Mouse (Mus musculus) limb, embryonic 12.5 days (tissue): ENCODE measurements around the gene Il10rb. TPM values are rescaled to one million over a fixed set of nuclear protein-coding genes. Genes with fewer than 3 reads are reported as not detected.
"Not testable (repeated sequence)": the region's sequence is repeated elsewhere in the genome, so short reads cannot be mapped to it uniquely, and the experiment has no call there.

Experiments used
- ATAC-seq: fragments of 200-750 bp; cut with Nextera tagmentation; 2 replicates; pipeline ENCODE4 v1.8.0; 2017; ENCODE audit warnings: low read depth, moderate TSS enrichment; ENCODE audit not compliant: insufficient number of reproducible peaks, insufficient read depth, low FRiP score, low TSS enrichment
- H3K27ac ChIP-seq: fragments of 300-500 bp; sonication (generic); 2 replicates; pipeline ENCODE4 v1.5.1; 2016; ENCODE audit warnings: mild to moderate bottlenecking, moderate library complexity
- H3K27me3 ChIP-seq: fragments of 300-500 bp; sonication (generic); 2 replicates; pipeline ENCODE4 v1.6.1; 2016; ENCODE audit warnings: mild to moderate bottlenecking, moderate library complexity
- H3K36me3 ChIP-seq: fragments of 300-500 bp; sonication (generic); 2 replicates; pipeline ENCODE4 v1.6.1; 2016; ENCODE audit warnings: mild to moderate bottlenecking, moderate library complexity
- H3K4me1 ChIP-seq: fragments of 300-500 bp; sonication (generic); replicated peaks from 2 replicates; pipeline ENCODE4 v1.6.1; 2016
- H3K4me2 ChIP-seq: fragments of 300-500 bp; sonication (generic); 2 replicates; pipeline ENCODE4 v1.6.1; 2016; ENCODE audit warnings: mild to moderate bottlenecking, moderate library complexity
- H3K4me3 ChIP-seq: fragments of 300-500 bp; sonication (generic); replicated peaks from 2 replicates; pipeline ENCODE4 v1.5.1; 2016; ENCODE audit warnings: mild to moderate bottlenecking
- H3K9ac ChIP-seq: fragments of 300-500 bp; sonication (generic); replicated peaks from 2 replicates; pipeline ENCODE4 v1.6.1; 2016; ENCODE audit warnings: mild to moderate bottlenecking, moderate library complexity
- H3K9me3 ChIP-seq: fragments of 300-500 bp; sonication (generic); 2 replicates; pipeline ENCODE4 v1.6.1; 2016; ENCODE audit warnings: mild to moderate bottlenecking, moderate library complexity
- WGBS: fragments of 180-500 bp; shearing (Covaris S2); methylation state at CpG from one replicate; pipeline ENCODE4 v1.1.7; 2016; 5-methylcytosine and 5-hydroxymethylcytosine counted together
- polyA plus RNA-seq: library from polyadenylated mRNA; unstranded; fragments of >200 nt; fragmentation: Nextera tagmentation; extraction: Ambion mirVana; gene quantifications from 2 replicates; pipeline ENCODE4 v1.2.1, GENCODE M21; 2016

The Il10rb gene
- polyA plus RNA-seq, 1 experiment from 2014 or later = 8.0 TPM

- WGBS = 94% methylated on average over 6 of the region's 6 CpGs
- H3K4me2 ChIP-seq = no peak overlapping the region
- ATAC-seq = no peak
These were observed 19.9 kb downstream of the Il10rb start for GRCm38 (mm10) chr16:91425816-91426215.

GRCm38 (mm10) chr16:91426586-91426985 lies 20.6 kb downstream of the Il10rb start:
- H3K36me3 ChIP-seq = peaks cover 4% of the 10 kb centered on the region; the same call in 1 of the 2 replicates
- no peaks in the 10 kb centered on the region for H3K9me3 ChIP-seq
- H3K4me1 ChIP-seq = no peaks in the 10 kb centered on the region; the same call in 1 of the 2 replicates
- no peak overlapping the region for H3K4me2 ChIP-seq
- no peaks in the 10 kb centered on the region for H3K27me3 ChIP-seq
- 71% methylated on average over 4 of the region's 4 CpGs for WGBS
- H3K4me3 ChIP-seq = no peak overlapping the region
- no peak overlapping the region for H3K9ac ChIP-seq
- ATAC-seq = no peak
- no peak overlapping the region for H3K27ac ChIP-seq

More at GRCm38 (mm10) chr16:91425816-91426215, 19.9 kb downstream of the Il10rb start:
- Histone ChIP-seq H3K27ac (no peak overlapping the region), H3K9ac (no peak overlapping the region), H3K9me3 (no peaks in the 10 kb centered on the region), H3K36me3 (peaks cover 6% of the 10 kb centered on the region; the same call in 1 of the 2 replicates), H3K4me3 (no peak overlapping the region), H3K27me3 (no peaks in the 10 kb centered on the region), H3K4me1 (no peaks in the 10 kb centered on the region; the same call in 1 of the 2 replicates)

GRCm38 (mm10) chr16:91427461-91427860 lies 21.5 kb downstream of the Il10rb start:
- no peaks in the 10 kb centered on the region for H3K27me3 ChIP-seq
- H3K9me3 ChIP-seq = no peaks in the 10 kb centered on the region
- H3K27ac ChIP-seq = no peak overlapping the region
- H3K4me2 ChIP-seq = no peak overlapping the region
- no peaks in the 10 kb centered on the region; the same call in 1 of the 2 replicates for H3K4me1 ChIP-seq
- ATAC-seq = no peak
- no peak overlapping the region for H3K9ac ChIP-seq
- WGBS = 70% methylated on average over 5 of the region's 5 CpGs
- no peak overlapping the region for H3K4me3 ChIP-seq
- peaks cover 4% of the 10 kb centered on the region; the same call in 1 of the 2 replicates for H3K36me3 ChIP-seq

GRCm38 (mm10) chr16:91428259-91428865 lies 22.4 kb downstream of the Il10rb start:
- ATAC-seq = no peak
- H3K36me3 ChIP-seq = peaks cover 4% of the 10 kb centered on the region; the same call in 1 of the 2 replicates
- no peak overlapping the region for H3K4me2 ChIP-seq
- H3K27me3 ChIP-seq = no peaks in the 10 kb centered on the region
- 70% methylated on average over 8 of the region's 8 CpGs for WGBS
- H3K4me3 ChIP-seq = no peak overlapping the region
- H3K9me3 ChIP-seq = no peaks in the 10 kb centered on the region
- H3K4me1 ChIP-seq = no peaks in the 10 kb centered on the region; the same call in 1 of the 2 replicates
- H3K27ac ChIP-seq = no peak overlapping the region
- H3K9ac ChIP-seq = no peak overlapping the region

- Histone ChIP-seq H3K4me1 (no peaks in the 10 kb centered on the region; the same call in 1 of the 2 replicates), H3K36me3 (no peaks in the 10 kb centered on the region), H3K27me3 (no peaks in the 10 kb centered on the region), H3K9ac (no peak overlapping the region), H3K27ac (no peak overlapping the region), H3K4me3 (no peak overlapping the region), H3K4me2 (no peak overlapping the region), H3K9me3 (no peaks in the 10 kb centered on the region)
- ATAC-seq = no peak
- 30% methylated on average over 5 of the region's 5 CpGs for WGBS
These were observed 26.9 kb downstream of the Il10rb start for GRCm38 (mm10) chr16:91432720-91433328.

- no peaks in the 10 kb centered on the region; the same call in 1 of the 2 replicates for H3K4me1 ChIP-seq
- no peak overlapping the region for H3K4me2 ChIP-seq
- 60% methylated on average over 8 of the region's 8 CpGs for WGBS
- H3K9me3 ChIP-seq = no peaks in the 10 kb centered on the region
- no peak overlapping the region for H3K27ac ChIP-seq
- no peak for ATAC-seq
- no peaks in the 10 kb centered on the region for H3K36me3 ChIP-seq
- no peaks in the 10 kb centered on the region for H3K27me3 ChIP-seq
- H3K9ac ChIP-seq = no peak overlapping the region
- H3K4me3 ChIP-seq = no peak overlapping the region
These were observed 27.5 kb downstream of the Il10rb start for GRCm38 (mm10) chr16:91433329-91433933.

- no peak overlapping the region for H3K27ac ChIP-seq
- no peaks in the 10 kb centered on the region for H3K9me3 ChIP-seq
- H3K27me3 ChIP-seq = no peaks in the 10 kb centered on the region
- H3K4me3 ChIP-seq = no peak overlapping the region
- WGBS = 94% methylated on average over 3 of the region's 3 CpGs
- H3K4me2 ChIP-seq = no peak overlapping the region
- no peak for ATAC-seq
- H3K36me3 ChIP-seq = no peaks in the 10 kb centered on the region
- no peaks in the 10 kb centered on the region for H3K4me1 ChIP-seq
- H3K9ac ChIP-seq = no peak overlapping the region
These were observed 28.2 kb downstream of the Il10rb start for GRCm38 (mm10) chr16:91434119-91434518.

- Histone ChIP-seq H3K4me1 (peaks cover 2% of the 10 kb centered on the region; the same call in 1 of the 2 replicates), H3K27ac (no peak overlapping the region), H3K4me2 (no peak overlapping the region), H3K9me3 (no peaks in the 10 kb centered on the region), H3K9ac (no peak overlapping the region), H3K4me3 (no peak overlapping the region), H3K27me3 (no peaks in the 10 kb centered on the region), H3K36me3 (no peaks in the 10 kb centered on the region)
- WGBS = 70% methylated on average over 3 of the region's 3 CpGs
- no peak for ATAC-seq
These were observed 32.1 kb downstream of the Il10rb start for GRCm38 (mm10) chr16:91438081-91438480.

GRCm38 (mm10) chr16:91438599-91438998 lies 32.6 kb downstream of the Il10rb start:
- H3K4me3 ChIP-seq, H3K36me3 ChIP-seq, H3K9ac ChIP-seq, H3K27me3 ChIP-seq, H3K27ac ChIP-seq, H3K4me2 ChIP-seq, ATAC-seq, H3K9me3 ChIP-seq, H3K4me1 ChIP-seq: not testable (repeated sequence)
- WGBS = 79% methylated on average over 1 of the region's 1 CpGs

GRCm38 (mm10) chr16:91441366-91441765 lies 35.4 kb downstream of the Il10rb start:
- 69% methylated on average over 7 of the region's 7 CpGs for WGBS
- no peak for ATAC-seq
- H3K4me2 ChIP-seq = no peak overlapping the region
- H3K9me3 ChIP-seq = no peaks in the 10 kb centered on the region
- H3K4me3 ChIP-seq = no peak overlapping the region
- no peaks in the 10 kb centered on the region for H3K27me3 ChIP-seq
- H3K4me1 ChIP-seq = peaks cover 2% of the 10 kb centered on the region; the same call in 1 of the 2 replicates
- no peaks in the 10 kb centered on the region for H3K36me3 ChIP-seq
- H3K27ac ChIP-seq = no peak overlapping the region
- no peak overlapping the region for H3K9ac ChIP-seq

GRCm38 (mm10) chr16:91441811-91442240 lies 35.9 kb downstream of the Il10rb start:
- H3K4me1 ChIP-seq = peaks cover 2% of the 10 kb centered on the region; the same call in 1 of the 2 replicates
- H3K4me2 ChIP-seq = no peak overlapping the region
- H3K27me3 ChIP-seq = no peaks in the 10 kb centered on the region
- no peak overlapping the region for H3K27ac ChIP-seq
- no peak for ATAC-seq
- H3K9me3 ChIP-seq = no peaks in the 10 kb centered on the region
- no peaks in the 10 kb centered on the region for H3K36me3 ChIP-seq
- H3K4me3 ChIP-seq = no peak overlapping the region
- no peak overlapping the region for H3K9ac ChIP-seq
- 82% methylated on average over 7 of the region's 7 CpGs for WGBS
